36 mouse cellular contexts compared by ENCODE assay signal in genomic region chr19:4208563-4208962, GRCm38 (mm10). TPM values are rescaled to one million over a fixed set of nuclear protein-coding genes. Genes with fewer than 3 reads are reported as not detected.
DNase-seq lines count a peak whose midpoint lies in the region; ATAC-seq and TF ChIP-seq lines count a peak whose summit lies in the region.
"Had no signal": no experiment of that assay in that cellular context is flagged by ENCODE, and none has a peak within 500 bp of the region (broad histone marks: within the 10 kb centered on the region; RNA-seq: fewer than 3 reads in every experiment).

No protein-coding gene starts in this region.

- H3K4me1 ChIP-seq in megakaryocyte, embryonic 14.5 days: peaks cover 44% of the 10 kb centered on the region
- peaks cover 27% of the 10 kb centered on the region for H3K4me1 ChIP-seq in embryonic facial prominence, embryonic 13.5 days
- no peaks in the 10 kb centered on the region for H3K4me1 ChIP-seq in forebrain, postnatal 0 days (ENCODE audit: insufficient read depth)

- H3K9me3 ChIP-seq in megakaryocyte, embryonic 14.5 days: no peaks in the 10 kb centered on the region
- no peaks in the 10 kb centered on the region for H3K9me3 ChIP-seq in embryonic facial prominence, embryonic 13.5 days
- H3K9me3 ChIP-seq in forebrain, postnatal 0 days (ENCODE audit: low read length): no peaks in the 10 kb centered on the region
- H3K9me3 ChIP-seq: embryonic facial prominence, embryonic 15.5 days; heart, embryonic 10.5 days; heart, embryonic 13.5 days; hindbrain, embryonic 13.5 days had no signal

- H3K27me3 ChIP-seq in megakaryocyte, embryonic 14.5 days (replicated peaks): peaks cover 75% of the 10 kb centered on the region
- peaks cover 13% of the 10 kb centered on the region for H3K27me3 ChIP-seq in embryonic facial prominence, embryonic 13.5 days
- H3K27me3 ChIP-seq in forebrain, postnatal 0 days (ENCODE audit: insufficient read depth, low read length): peaks cover 1% of the 10 kb centered on the region; the same call in 1 of the 2 replicates
- H3K27me3 ChIP-seq: embryonic facial prominence, embryonic 15.5 days had no signal

- H3K27ac ChIP-seq in embryonic facial prominence, embryonic 13.5 days: no peak overlapping the region
- H3K27ac ChIP-seq in forebrain, postnatal 0 days (ENCODE audit: low read depth, low read length): no peak overlapping the region
- H3K27ac ChIP-seq: embryonic facial prominence, embryonic 15.5 days; heart, embryonic 10.5 days; heart, embryonic 13.5 days; hindbrain, embryonic 13.5 days; hindbrain, postnatal 0 days had no signal

- peak overlapping the region; percentile 8 for H3K4me3 ChIP-seq in megakaryocyte, embryonic 14.5 days (replicated peaks)
- H3K4me3 ChIP-seq in embryonic facial prominence, embryonic 13.5 days: no peak overlapping the region
- no peak overlapping the region for H3K4me3 ChIP-seq in forebrain, postnatal 0 days (ENCODE audit: low read depth, low read length)
- H3K4me3 ChIP-seq: embryonic facial prominence, embryonic 15.5 days; heart, embryonic 10.5 days; heart, embryonic 13.5 days; hindbrain, embryonic 13.5 days had no signal

- TF ChIP-seq CTCF in forebrain, postnatal 0 days (IDR thresholded peaks at IDR 0.05; ENCODE audit: low read depth): no peak

- peak; percentile 17 for DNase-seq in urinary bladder, postnatal 14 days (ENCODE audit: low spot score)
- no peak for DNase-seq in urinary bladder, adult 2 months (ENCODE audit: low spot score)
- DNase-seq in heart, adult 9 months (ENCODE audit: low spot score in 2 of 2): no peak
- no peak for DNase-seq in forebrain, postnatal 0 days
- DNase-seq: adrenal gland, postnatal 14 days; cerebellum, adult 11-12 months; cerebellum, adult 8-10 months; cerebellum, postnatal 10 days; cerebellum, postnatal 36 days; embryo, embryonic 11 days; gastrocnemius, postnatal 25 days; heart, adult 18-20 months; heart, postnatal 14 days had no signal

- 0 out of 2 replicates have a peak overlapping the region, but pooled peaks have one; percentile 1 for H3K9ac ChIP-seq in embryonic facial prominence, embryonic 13.5 days
- H3K9ac ChIP-seq in forebrain, postnatal 0 days: no peak overlapping the region
- H3K9ac ChIP-seq: embryonic facial prominence, embryonic 15.5 days; heart, embryonic 13.5 days; hindbrain, embryonic 13.5 days had no signal

- H3K4me2 ChIP-seq in embryonic facial prominence, embryonic 13.5 days: no peak overlapping the region
- H3K4me2 ChIP-seq in forebrain, postnatal 0 days (ENCODE audit: low read depth): no peak overlapping the region
- H3K4me2 ChIP-seq: embryonic facial prominence, embryonic 15.5 days; heart, embryonic 13.5 days; hindbrain, embryonic 13.5 days had no signal

- WGBS in embryonic facial prominence, embryonic 13.5 days: 64% methylated on average over 5 of the region's 5 CpGs
- WGBS in forebrain, postnatal 0 days: 77% methylated on average over 5 of the region's 5 CpGs

- no peak for ATAC-seq in megakaryocyte, adult 5-6 weeks (ENCODE audit: poor library complexity, severe bottlenecking)
- no peak for ATAC-seq in embryonic facial prominence, embryonic 13.5 days (ENCODE audit: insufficient number of reproducible peaks, insufficient read depth, low FRiP score, low TSS enrichment, low read depth)
- no peak for ATAC-seq in forebrain, postnatal 0 days
- ATAC-seq: activated CD4-positive, CD25-positive, alpha-beta regulatory T cell, adult 4 months; CD4-positive, CD25-positive, alpha-beta regulatory T cell, adult 4 months; forebrain, embryonic 14.5 days; hindbrain, postnatal 0 days; inflammation-experienced regulatory T-cells, adult 6 months; intestine, embryonic 16.5 days had no signal

- no peaks in the 10 kb centered on the region for H3K36me3 ChIP-seq in megakaryocyte, embryonic 14.5 days (replicated peaks; ENCODE audit: low read length)
- no peaks in the 10 kb centered on the region for H3K36me3 ChIP-seq in embryonic facial prominence, embryonic 13.5 days
- H3K36me3 ChIP-seq in forebrain, postnatal 0 days (ENCODE audit: insufficient read depth): no peaks in the 10 kb centered on the region
- H3K36me3 ChIP-seq: embryonic facial prominence, embryonic 15.5 days; heart, embryonic 10.5 days; heart, embryonic 13.5 days; hindbrain, embryonic 13.5 days had no signal

RNA-seq across cellular contexts. Expression of gene Clcf1, which starts 5.5 kb away (rescaled TPM):
- 0.09 and 2.0 TPM in 2 replicates for polyA plus RNA-seq in megakaryocyte, embryonic 14.5 days (2012; ENCODE audit: insufficient read depth, low replicate concordance)
- total RNA-seq in megakaryocyte, adult 5-6 weeks (2015): 1.4 and 2.9 TPM in 2 replicates
- 0.40 and 2.2 TPM in 2 replicates for total RNA-seq in megakaryocyte, adult 5-6 weeks (2017)
- polyA plus RNA-seq in urinary bladder, adult 2 months (2012; rRNA removed): 10.8 and 13.1 TPM in 2 replicates
- 11.1 and 11.5 TPM in 2 replicates for polyA plus RNA-seq in embryonic facial prominence, embryonic 13.5 days (2015; fragmentation: Nextera tagmentation; extraction: Ambion mirVana)
- total RNA-seq in forebrain, postnatal 0 days (2014; rRNA removed): 0.38 and 1.2 TPM in 2 replicates
- polyA plus RNA-seq in forebrain, postnatal 0 days (2015; fragmentation: Nextera tagmentation; extraction: Ambion mirVana): 0.29 and 0.41 TPM in 2 replicates

RNA-seq across cellular contexts. Expression of gene AC109138.7, which starts 5.6 kb away (rescaled TPM):
- 8.5 and 73.0 TPM in 2 replicates for polyA plus RNA-seq in megakaryocyte, embryonic 14.5 days (2012; ENCODE audit: insufficient read depth, low replicate concordance)
- total RNA-seq in megakaryocyte, adult 5-6 weeks (2015): not detected in 2 replicates
- total RNA-seq in megakaryocyte, adult 5-6 weeks (2017): not detected in 2 replicates
- not detected in 2 replicates for polyA plus RNA-seq in urinary bladder, adult 2 months (2012; rRNA removed)
- polyA plus RNA-seq in embryonic facial prominence, embryonic 13.5 days (2015; fragmentation: Nextera tagmentation; extraction: Ambion mirVana): not detected in 2 replicates
- total RNA-seq in forebrain, postnatal 0 days (2014; rRNA removed): not detected in 2 replicates
- not detected in 2 replicates for polyA plus RNA-seq in forebrain, postnatal 0 days (2015; fragmentation: Nextera tagmentation; extraction: Ambion mirVana)
- total RNA-seq: adrenal gland, adult 18-20 months; adrenal gland, postnatal 14 days; ES-E14; gastrocnemius, adult 8-10 months; gastrocnemius, postnatal 25 days; heart, adult 18-20 months; heart, postnatal 14 days; hematopoietic stem cell, adult 5-6 weeks; hindbrain, postnatal 0 days had no signal
- polyA plus RNA-seq: activated CD4-positive, CD25-positive, alpha-beta regulatory T cell, adult 4 months; brain, embryonic 14.5 days; CD4-positive, CD25-positive, alpha-beta regulatory T cell, adult 4 months; cortical plate, adult 2 months; embryonic facial prominence, embryonic 11.5 days; embryonic facial prominence, embryonic 15.5 days; forebrain, embryonic 11.5 days; forebrain, embryonic 14.5 days; gonadal fat pad, adult 2 months; heart, embryonic 10.5 days; heart, embryonic 13.5 days; heart, embryonic 16.5 days; hindbrain, embryonic 13.5 days; hindbrain, postnatal 0 days; inflammation-experienced regulatory T-cells, adult 6 months; intestine, embryonic 16.5 days had no signal

RNA-seq across cellular contexts. Expression of gene Rad9a, which starts 7.1 kb away (rescaled TPM):
- 22.1 and 24.3 TPM in 2 replicates for polyA plus RNA-seq in megakaryocyte, embryonic 14.5 days (2012; ENCODE audit: insufficient read depth, low replicate concordance)
- 32.8 and 36.7 TPM in 2 replicates for total RNA-seq in megakaryocyte, adult 5-6 weeks (2015)
- 21.4 and 22.8 TPM in 2 replicates for total RNA-seq in megakaryocyte, adult 5-6 weeks (2017)
- polyA plus RNA-seq in urinary bladder, adult 2 months (2012; rRNA removed): 19.2 and 23.2 TPM in 2 replicates
- 34.1 and 37.3 TPM in 2 replicates for polyA plus RNA-seq in embryonic facial prominence, embryonic 13.5 days (2015; fragmentation: Nextera tagmentation; extraction: Ambion mirVana)
- total RNA-seq in forebrain, postnatal 0 days (2014; rRNA removed): 11.8 and 16.4 TPM in 2 replicates
- 15.9 and 16.5 TPM in 2 replicates for polyA plus RNA-seq in forebrain, postnatal 0 days (2015; fragmentation: Nextera tagmentation; extraction: Ambion mirVana)

RNA-seq across cellular contexts. Expression of gene Ppp1ca, which starts 16.7 kb away (rescaled TPM):
- polyA plus RNA-seq in megakaryocyte, embryonic 14.5 days (2012; ENCODE audit: insufficient read depth, low replicate concordance): 268 and 792 TPM in 2 replicates
- total RNA-seq in megakaryocyte, adult 5-6 weeks (2015): 496 and 536 TPM in 2 replicates
- total RNA-seq in megakaryocyte, adult 5-6 weeks (2017): 639 and 705 TPM in 2 replicates
- 257 and 304 TPM in 2 replicates for polyA plus RNA-seq in urinary bladder, adult 2 months (2012; rRNA removed)
- 788 and 789 TPM in 2 replicates for polyA plus RNA-seq in embryonic facial prominence, embryonic 13.5 days (2015; fragmentation: Nextera tagmentation; extraction: Ambion mirVana)
- 480 and 509 TPM in 2 replicates for total RNA-seq in forebrain, postnatal 0 days (2014; rRNA removed)
- polyA plus RNA-seq in forebrain, postnatal 0 days (2015; fragmentation: Nextera tagmentation; extraction: Ambion mirVana): 551 and 589 TPM in 2 replicates

RNA-seq across cellular contexts. Expression of gene Tbc1d10c, which starts 17.5 kb away (rescaled TPM):
- polyA plus RNA-seq in megakaryocyte, embryonic 14.5 days (2012; ENCODE audit: insufficient read depth, low replicate concordance): 24.1 and 31.5 TPM in 2 replicates
- 52.8 and 59.9 TPM in 2 replicates for total RNA-seq in megakaryocyte, adult 5-6 weeks (2015)
- 21.5 and 33.5 TPM in 2 replicates for total RNA-seq in megakaryocyte, adult 5-6 weeks (2017)
- polyA plus RNA-seq in urinary bladder, adult 2 months (2012; rRNA removed): 2.9 and 3.9 TPM in 2 replicates
- polyA plus RNA-seq in embryonic facial prominence, embryonic 13.5 days (2015; fragmentation: Nextera tagmentation; extraction: Ambion mirVana): 1.8 and 3.1 TPM in 2 replicates
- total RNA-seq in forebrain, postnatal 0 days (2014; rRNA removed): 1.5 and 2.9 TPM in 2 replicates
- 1.3 and 1.5 TPM in 2 replicates for polyA plus RNA-seq in forebrain, postnatal 0 days (2015; fragmentation: Nextera tagmentation; extraction: Ambion mirVana)
